ENCODE assay signal across 19 mouse cellular contexts in genomic region chr6:37016046-37016445, GRCm38 (mm10).
A peak's percentile ranks its signal among the peaks of the same experiment; 100 is the strongest.
DNase-seq lines count a peak whose midpoint lies in the region; ATAC-seq lines count a peak whose summit lies in the region.
"Had no signal": no experiment of that assay in that cellular context is flagged by ENCODE, and none has a peak within 500 bp of the region (broad histone marks: within the 10 kb centered on the region; RNA-seq: fewer than 3 reads in every experiment).

No protein-coding gene starts in this region.

- 0 out of 2 replicates have a peak overlapping the region, but pooled peaks have one; percentile 37 for H3K27ac ChIP-seq in heart, embryonic 15.5 days
- no peak overlapping the region for H3K27ac ChIP-seq in midbrain, embryonic 11.5 days (ENCODE audit: low read depth, low read length)
- H3K27ac ChIP-seq in midbrain, embryonic 16.5 days (ENCODE audit: low read length): no peak overlapping the region
- 0 out of 2 replicates have a peak overlapping the region, but pooled peaks have one; percentile 44 for H3K27ac ChIP-seq in midbrain, embryonic 12.5 days (replicated peaks)
- H3K27ac ChIP-seq: forebrain, embryonic 13.5 days; heart, embryonic 10.5 days; kidney, postnatal 0 days; liver, embryonic 14.5 days; lung, embryonic 15.5 days had no signal

- H3K4me2 ChIP-seq in heart, embryonic 15.5 days: no peak overlapping the region
- no peak overlapping the region for H3K4me2 ChIP-seq in midbrain, embryonic 11.5 days
- no peak overlapping the region for H3K4me2 ChIP-seq in midbrain, embryonic 16.5 days (ENCODE audit: low read length)
- H3K4me2 ChIP-seq in midbrain, embryonic 12.5 days (replicated peaks): no peak overlapping the region
- H3K4me2 ChIP-seq: forebrain, embryonic 13.5 days; lung, embryonic 15.5 days had no signal

- no peaks in the 10 kb centered on the region for H3K27me3 ChIP-seq in heart, embryonic 15.5 days
- H3K27me3 ChIP-seq in midbrain, embryonic 11.5 days (ENCODE audit: control insufficient read depth, insufficient read depth, low read length): no peaks in the 10 kb centered on the region
- H3K27me3 ChIP-seq in midbrain, embryonic 16.5 days (ENCODE audit: control insufficient read depth, insufficient read depth, low read depth, low read length): no peaks in the 10 kb centered on the region
- H3K27me3 ChIP-seq in midbrain, embryonic 12.5 days: no peaks in the 10 kb centered on the region
- H3K27me3 ChIP-seq: forebrain, embryonic 13.5 days; lung, embryonic 15.5 days had no signal

- no peak overlapping the region for H3K9ac ChIP-seq in heart, embryonic 15.5 days
- H3K9ac ChIP-seq in midbrain, embryonic 11.5 days (ENCODE audit: low read length): no peak overlapping the region
- no peak overlapping the region for H3K9ac ChIP-seq in midbrain, embryonic 16.5 days (ENCODE audit: low read depth, low read length)
- H3K9ac ChIP-seq in midbrain, embryonic 12.5 days (replicated peaks): no peak overlapping the region
- H3K9ac ChIP-seq: forebrain, embryonic 13.5 days; liver, embryonic 14.5 days; lung, embryonic 15.5 days had no signal

- H3K4me3 ChIP-seq in heart, embryonic 15.5 days: no peak overlapping the region
- no peak overlapping the region for H3K4me3 ChIP-seq in midbrain, embryonic 11.5 days (ENCODE audit: low read depth, low read length)
- no peak overlapping the region for H3K4me3 ChIP-seq in midbrain, embryonic 16.5 days (ENCODE audit: low read depth, low read length)
- H3K4me3 ChIP-seq in midbrain, embryonic 12.5 days: no peak overlapping the region
- H3K4me3 ChIP-seq: forebrain, embryonic 13.5 days; heart, embryonic 10.5 days; lung, embryonic 15.5 days had no signal

- peaks cover 5% of the 10 kb centered on the region; the same call in 1 of the 2 replicates for H3K4me1 ChIP-seq in heart, embryonic 15.5 days (replicated peaks)
- no peaks in the 10 kb centered on the region for H3K4me1 ChIP-seq in midbrain, embryonic 11.5 days (ENCODE audit: control insufficient read depth, insufficient read depth, low read length)
- peaks cover 3% of the 10 kb centered on the region; the same call in 1 of the 2 replicates for H3K4me1 ChIP-seq in midbrain, embryonic 16.5 days (ENCODE audit: control insufficient read depth, insufficient read depth, low read length)
- H3K4me1 ChIP-seq in midbrain, embryonic 12.5 days: 0 out of 2 replicates have a peak, but pooled peaks cover 2% of the 10 kb centered on the region
- H3K4me1 ChIP-seq: forebrain, embryonic 13.5 days; heart, embryonic 10.5 days had no signal

- no peaks in the 10 kb centered on the region for H3K36me3 ChIP-seq in heart, embryonic 15.5 days
- no peaks in the 10 kb centered on the region for H3K36me3 ChIP-seq in midbrain, embryonic 11.5 days (ENCODE audit: control insufficient read depth, insufficient read depth, low read length)
- H3K36me3 ChIP-seq in midbrain, embryonic 16.5 days (ENCODE audit: control insufficient read depth, insufficient read depth, low read length): peaks cover 4% of the 10 kb centered on the region; the same call in 1 of the 2 replicates
- H3K36me3 ChIP-seq in midbrain, embryonic 12.5 days: no peaks in the 10 kb centered on the region
- H3K36me3 ChIP-seq: heart, embryonic 10.5 days; lung, embryonic 15.5 days had no signal

- no peak for ATAC-seq in heart, embryonic 15.5 days (replicated peaks; ENCODE audit: insufficient number of reproducible peaks, insufficient read depth, low FRiP score, low read depth)
- ATAC-seq in midbrain, embryonic 11.5 days (ENCODE audit: low FRiP score): peak; percentile 82
- no peak for ATAC-seq in midbrain, embryonic 16.5 days
- peak; percentile 34; the same call in 1 of the 2 replicates for ATAC-seq in midbrain, embryonic 12.5 days (ENCODE audit: low FRiP score, low read depth)
- ATAC-seq: forebrain, embryonic 13.5 days had no signal

- intact Hi-C loops in left cerebral cortex, postnatal 25 days (cut with DNase I): no loop called here

- no peak for DNase-seq in heart, adult 11 months
- no peak for DNase-seq in midbrain, embryonic 11.5 days (ENCODE audit: low spot score, missing footprints)
- peak; percentile 10 for DNase-seq in skeletal muscle tissue, adult 2 months (ENCODE audit: low read depth, low spot score)
- no peak for DNase-seq in left cerebral cortex, postnatal 25 days (ENCODE audit: low spot score in 2 of 2)
- DNase-seq: cerebellum, postnatal 10 days; gastrocnemius, postnatal 36 days; heart, postnatal 4 days; kidney, adult 11 months; lung, postnatal 4 days; spleen, adult 18-20 months; thymus, postnatal 4 days had no signal

- H3K9me3 ChIP-seq in heart, embryonic 15.5 days (replicated peaks): no peaks in the 10 kb centered on the region
- H3K9me3 ChIP-seq in midbrain, embryonic 11.5 days (ENCODE audit: control insufficient read depth, low read length): no peaks in the 10 kb centered on the region
- H3K9me3 ChIP-seq in midbrain, embryonic 16.5 days (replicated peaks; ENCODE audit: control insufficient read depth, low read length, poor library complexity, severe bottlenecking): no peaks in the 10 kb centered on the region
- H3K9me3 ChIP-seq in midbrain, embryonic 12.5 days: no peaks in the 10 kb centered on the region
- H3K9me3 ChIP-seq: forebrain, embryonic 13.5 days; heart, embryonic 10.5 days; lung, embryonic 15.5 days had no signal

Comparison
In these comparisons a context has a peak if more than half of its experiments do, and no peak if none do; other contexts are left out.
1. ATAC-seq: peak in midbrain, embryonic 11.5 days (single experiment) and midbrain, embryonic 12.5 days (single experiment); none in heart, embryonic 15.5 days (single experiment) and midbrain, embryonic 16.5 days (single experiment).
2. H3K27ac ChIP-seq: peak in heart, embryonic 15.5 days (single experiment) and midbrain, embryonic 12.5 days (single experiment); none in midbrain, embryonic 11.5 days (single experiment) and midbrain, embryonic 16.5 days (single experiment).